Mouse (Mus musculus) gastrocnemius, adult 2 months (tissue): ENCODE data around the gene Adgrv1. TPM values are rescaled to one million over a fixed set of nuclear protein-coding genes. Genes with fewer than 3 reads are reported as not detected.

Experiments
- DNase-seq: peaks from one replicate; pipeline ENCODE4 v3.0.0; 2022
- H3K27ac ChIP-seq: fragments of 200-600 bp; 2 replicates; pipeline ENCODE4 v1.8.1; 2022; ENCODE audit warnings: mild to moderate bottlenecking
- H3K4me3 ChIP-seq: fragments of 200-600 bp; 2 replicates; pipeline ENCODE4 v1.8.1; 2022; ENCODE audit warnings: mild to moderate bottlenecking, moderate library complexity
- CTCF ChIP-seq: fragments of 200-600 bp; IDR thresholded peaks from 2 replicates; pipeline ENCODE4 v1.8.1; 2022; ENCODE audit warnings: antibody characterized with exemption, mild to moderate bottlenecking, moderate library complexity
- intact Hi-C: fragments of 180-260 bp; cut with DNase I; formaldehyde crosslinking; loops from one replicate; pipeline ENCODE4 v1.15.1; 2025
- total RNA-seq, 2 experiments: library from RNA; stranded (reverse); gene quantifications; 2 replicates each; pipeline ENCODE4 v1.2.3; 2021

The Adgrv1 gene
- total RNA-seq, 2 experiments from 2014 or later = not detected

GRCm38 (mm10) chr13:81176071-81176470, 456.9 kb downstream of the Adgrv1 start:
- intact Hi-C loops = no loop called here
- TF ChIP-seq CTCF = no peak
- Histone ChIP-seq H3K4me3 (no peak overlapping the region), H3K27ac (no peak overlapping the region)
- no peak for DNase-seq

GRCm38 (mm10) chr13:81171115-81171514, 461.8 kb downstream of the Adgrv1 start:
- H3K27ac ChIP-seq = no peak overlapping the region
- no peak overlapping the region for H3K4me3 ChIP-seq
- intact Hi-C loops = no loop called here
- no peak for DNase-seq
- TF ChIP-seq CTCF = no peak

GRCm38 (mm10) chr13:81167450-81167849, 465.5 kb downstream of the Adgrv1 start:
- no peak for DNase-seq
- Histone ChIP-seq H3K4me3 (no peak overlapping the region), H3K27ac (no peak overlapping the region)
- no peak for TF ChIP-seq CTCF
- intact Hi-C loops = no loop called here

- no peak for DNase-seq
These were observed 473.1 kb downstream of the Adgrv1 start for GRCm38 (mm10) chr13:81159808-81160207.

GRCm38 (mm10) chr13:81155322-81155721, 477.6 kb downstream of the Adgrv1 start:
- peak; percentile 58 for DNase-seq
- Histone ChIP-seq H3K4me3 (no peak overlapping the region), H3K27ac (no peak overlapping the region)
- intact Hi-C loops = loop anchor here (1.0 to 5.0 kb wide), 3 partner anchors 212 to 293 kb away; no protein-coding TSS in a partner anchor
- TF ChIP-seq CTCF = peak; percentile 81

More at GRCm38 (mm10) chr13:81159808-81160207, 473.1 kb downstream of the Adgrv1 start:
- Histone ChIP-seq H3K4me3 (no peak overlapping the region), H3K27ac (no peak overlapping the region)
- intact Hi-C loops = loop anchor here (5.0 kb wide), 2 partner anchors 207 to 298 kb away; no protein-coding TSS in a partner anchor
- TF ChIP-seq CTCF = no peak

GRCm38 (mm10) chr13:81144434-81144833, 488.5 kb downstream of the Adgrv1 start:
- intact Hi-C loops = no loop called here
- H3K4me3 ChIP-seq = no peak overlapping the region
- H3K27ac ChIP-seq = no peak overlapping the region
- DNase-seq = no peak
- no peak for TF ChIP-seq CTCF

GRCm38 (mm10) chr13:81142268-81142884, 490.6 kb downstream of the Adgrv1 start:
- DNase-seq = no peak
- Histone ChIP-seq H3K27ac (no peak overlapping the region), H3K4me3 (no peak overlapping the region)
- TF ChIP-seq CTCF = no peak
- intact Hi-C loops = no loop called here

- peak; percentile 62 for DNase-seq
- no peak for TF ChIP-seq CTCF
- intact Hi-C loops = no loop called here
- Histone ChIP-seq H3K4me3 (peak overlapping the region; percentile 47), H3K27ac (peak overlapping the region; percentile 78)
These were observed 496.1 kb downstream of the Adgrv1 start for GRCm38 (mm10) chr13:81136652-81137422.

- TF ChIP-seq CTCF = no peak
- intact Hi-C loops = no loop called here
- Histone ChIP-seq H3K4me3 (no peak overlapping the region), H3K27ac (peak overlapping the region; percentile 78)
- DNase-seq = no peak
These were observed 497.0 kb downstream of the Adgrv1 start for GRCm38 (mm10) chr13:81135953-81136352.

GRCm38 (mm10) chr13:81134412-81134811, 498.5 kb downstream of the Adgrv1 start:
- Histone ChIP-seq H3K4me3 (no peak overlapping the region), H3K27ac (peak overlapping the region; percentile 57)
- peak; percentile 42 for DNase-seq
- no peak for TF ChIP-seq CTCF
- intact Hi-C loops = no loop called here

- H3K27ac ChIP-seq = peak overlapping the region; percentile 53
- H3K4me3 ChIP-seq = no peak overlapping the region
- no peak for DNase-seq
- intact Hi-C loops = no loop called here
- TF ChIP-seq CTCF = no peak
These were observed 499.6 kb downstream of the Adgrv1 start for GRCm38 (mm10) chr13:81133336-81133735.

- peak overlapping the region; percentile 53 for H3K27ac ChIP-seq
- no peak for TF ChIP-seq CTCF
- DNase-seq = no peak
- intact Hi-C loops = no loop called here
- no peak overlapping the region for H3K4me3 ChIP-seq
These were observed 500.3 kb downstream of the Adgrv1 start for GRCm38 (mm10) chr13:81132691-81133090.

- Histone ChIP-seq H3K27ac (peak overlapping the region; percentile 53), H3K4me3 (no peak overlapping the region)
- intact Hi-C loops = no loop called here
- no peak for TF ChIP-seq CTCF
- DNase-seq = peak; percentile 41
These were observed 501.1 kb downstream of the Adgrv1 start for GRCm38 (mm10) chr13:81131860-81132259.
